Mouse (Mus musculus) T-helper 2 cell (primary cell): Measurements from ENCODE around the gene Krt79.

Experiments used
- in situ Hi-C: fragments of 300-600 bp; cut with MboI, MseI; formaldehyde crosslinking; loops from one replicate; pipeline ENCODE4 v1.15.1; 2025; ENCODE audit warnings: high pct_unique_total_duplicates

Krt79 gene

GRCm38 (mm10) chr15:101940274-101940829 is at the start of gene Krt79:
TSS of gene Krt79 (minus strand) at chr15:101940324.
- in situ Hi-C loops: no loop called here

- in situ Hi-C loops: loop anchor here (5.0 kb wide), 1 partner anchor 74 kb away; no protein-coding TSS in a partner anchor
Measured at GRCm38 (mm10) chr15:101988714-101989113, 48.6 kb upstream of the Krt79 start.

GRCm38 (mm10) chr15:101988119-101988518 is 48.0 kb upstream of the Krt79 start:
- in situ Hi-C loops: loop anchor here (5.0 kb wide), 1 partner anchor 74 kb away; no protein-coding TSS in a partner anchor

- in situ Hi-C loops: loop anchor here (5.0 kb wide), 1 partner anchor 78 kb away; no protein-coding TSS in a partner anchor
Measured at GRCm38 (mm10) chr15:101984746-101985145, 44.6 kb upstream of the Krt79 start.

- in situ Hi-C loops: no loop called here
Measured at GRCm38 (mm10) chr15:101983949-101984601, 44.0 kb upstream of the Krt79 start.

- in situ Hi-C loops: no loop called here
Measured at GRCm38 (mm10) chr15:101983315-101983948, 43.3 kb upstream of the Krt79 start.

- in situ Hi-C loops: no loop called here
Measured at GRCm38 (mm10) chr15:101980849-101981248, 40.7 kb upstream of the Krt79 start.

GRCm38 (mm10) chr15:101977043-101977726 is 37.1 kb upstream of the Krt79 start:
- in situ Hi-C loops: loop anchor here (10.0 kb wide), 1 partner anchor 442 kb away; the partner anchor contains the start of gene Krt84

- in situ Hi-C loops: loop anchor here (10.0 kb wide), 1 partner anchor 442 kb away; the partner anchor contains the start of gene Krt84
Measured at GRCm38 (mm10) chr15:101976641-101977040, 36.5 kb upstream of the Krt79 start.

- in situ Hi-C loops: loop anchor here (10.0 kb wide), 1 partner anchor 441 kb away; the partner anchor contains the start of gene Krt84
Measured at GRCm38 (mm10) chr15:101976023-101976422, 35.9 kb upstream of the Krt79 start.

- in situ Hi-C loops: loop anchor here (5.0 to 10.0 kb wide), 2 partner anchors 439 to 642 kb away; partner anchors contain the start of gene Krt84
Measured at GRCm38 (mm10) chr15:101974083-101974845, 34.1 kb upstream of the Krt79 start.

GRCm38 (mm10) chr15:101973414-101974077 is 33.4 kb upstream of the Krt79 start:
- in situ Hi-C loops: loop anchor here (5.0 to 10.0 kb wide), 2 partner anchors 439 to 641 kb away; partner anchors contain the start of gene Krt84

GRCm38 (mm10) chr15:101970536-101970935 is 30.4 kb upstream of the Krt79 start:
- in situ Hi-C loops: loop anchor here (5.0 to 10.0 kb wide), 2 partner anchors 436 to 638 kb away; partner anchors contain the start of gene Krt84

GRCm38 (mm10) chr15:101966808-101967207 is 26.7 kb upstream of the Krt79 start:
- in situ Hi-C loops: no loop called here

- in situ Hi-C loops: loop anchor here (5.0 kb wide), 1 partner anchor 187 kb away; no protein-coding TSS in a partner anchor
Measured at GRCm38 (mm10) chr15:101958891-101959290, 18.8 kb upstream of the Krt79 start.

- in situ Hi-C loops: no loop called here
Measured at GRCm38 (mm10) chr15:101954187-101954586, 14.1 kb upstream of the Krt79 start, which contains the start of gene Krt78. TSS of gene Krt78 (minus strand) at chr15:101954287.

- in situ Hi-C loops: no loop called here
Measured at GRCm38 (mm10) chr15:101952733-101953474, 12.8 kb upstream of the Krt79 start.

GRCm38 (mm10) chr15:101945430-101945829 is 5.3 kb upstream of the Krt79 start:
- in situ Hi-C loops: no loop called here

- in situ Hi-C loops: no loop called here
Measured at GRCm38 (mm10) chr15:101941948-101942347, 1.8 kb upstream of the Krt79 start.
